Mouse (Mus musculus): ENCODE measurements around the gene Ccdc91. TPM values are rescaled to one million over a fixed set of nuclear protein-coding genes. Genes with fewer than 3 reads are reported as not detected.

Ccdc91 gene
- total RNA-seq, 2 experiments from 2014 or later: 4.4 to 19.2 TPM

- no peak for ATAC-seq (ENCODE audit: poor library complexity, severe bottlenecking)
Measured at GRCm38 (mm10) chr6:147675022-147675733, 199.6 kb downstream of the Ccdc91 start.

DNA sequence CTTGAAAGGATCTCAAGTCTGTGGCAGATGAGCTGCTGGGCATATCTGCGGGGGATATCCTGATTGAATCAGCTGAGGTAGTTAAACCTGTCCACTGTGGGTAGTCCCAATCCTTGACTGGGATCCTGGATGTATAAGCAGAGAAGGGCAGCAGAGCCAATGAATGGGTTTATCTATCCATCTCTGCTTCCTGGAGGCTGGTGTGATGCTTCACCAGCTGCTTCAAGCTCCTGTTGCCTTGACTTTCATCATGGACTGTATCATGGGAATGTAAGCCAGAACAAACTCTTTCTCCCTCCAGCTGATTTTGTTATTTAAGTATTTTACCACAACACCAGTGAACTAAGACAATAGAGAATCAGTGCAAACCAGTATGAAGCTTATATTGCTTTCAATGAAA, 200.6 kb downstream of the Ccdc91 start:
- ATAC-seq (ENCODE audit: poor library complexity, severe bottlenecking): no peak

Other genes with a start within 250 kb of the Ccdc91 start
- gene Pthlh, start 211.6 kb upstream of the Ccdc91 start, total RNA-seq (2015): not detected in 2 replicates
- not detected in 2 replicates for gene Pthlh, start 211.6 kb upstream of the Ccdc91 start, total RNA-seq (2017)

All from megakaryocyte, adult 5-6 weeks (primary cell).